Mouse (Mus musculus): Measurements from ENCODE around the gene Rev3l. TPM values are rescaled to one million over a fixed set of nuclear protein-coding genes. Genes with fewer than 3 reads are reported as not detected.
A peak's percentile ranks its signal among the peaks of the same experiment; 100 is the strongest.
"Not testable (repeated sequence)": the region's sequence is repeated elsewhere in the genome, so short reads cannot be mapped to it uniquely, and the experiment has no call there.

The Rev3l gene
- polyA plus RNA-seq, 1 experiment from 2014 or later: 23.0 TPM

GRCm38 (mm10) chr10:39842621-39843020, 110.7 kb downstream of the Rev3l start:
- ATAC-seq (ENCODE audit: low FRiP score, low read depth): no peak
- Histone ChIP-seq H3K27me3 (replicated peaks) (no peaks in the 10 kb centered on the region), H3K9me3 (no peaks in the 10 kb centered on the region), H3K4me2 (replicated peaks) (no peak overlapping the region), H3K36me3 (peaks cover 46% of the 10 kb centered on the region), H3K9ac (no peak overlapping the region), H3K4me3 (no peak overlapping the region), H3K4me1 (no peaks in the 10 kb centered on the region), H3K27ac (no peak overlapping the region)
- 90% methylated on average over 1 of the region's 1 CpGs for WGBS

- ATAC-seq (ENCODE audit: low FRiP score, low read depth): no peak
Measured at GRCm38 (mm10) chr10:39865509-39865908, 133.6 kb downstream of the Rev3l start.

GRCm38 (mm10) chr10:39888621-39889020, 156.7 kb downstream of the Rev3l start:
- Histone ChIP-seq H3K36me3 (no peaks in the 10 kb centered on the region; the same call in 1 of the 2 replicates), H3K9ac (no peak overlapping the region), H3K4me2 (replicated peaks) (no peak overlapping the region), H3K4me3 (no peak overlapping the region), H3K27ac (no peak overlapping the region), H3K4me1 (no peaks in the 10 kb centered on the region), H3K27me3 (replicated peaks) (no peaks in the 10 kb centered on the region), H3K9me3 (no peaks in the 10 kb centered on the region)
- no peak for ATAC-seq (ENCODE audit: low FRiP score, low read depth)
- WGBS: 81% methylated on average over 3 of the region's 3 CpGs

More at GRCm38 (mm10) chr10:39865509-39865908, 133.6 kb downstream of the Rev3l start:
- Histone ChIP-seq H3K36me3 (peaks cover 66% of the 10 kb centered on the region), H3K27me3 (replicated peaks) (no peaks in the 10 kb centered on the region), H3K9me3 (no peaks in the 10 kb centered on the region), H3K4me1 (no peaks in the 10 kb centered on the region), H3K4me2 (replicated peaks) (no peak overlapping the region), H3K4me3 (no peak overlapping the region), H3K9ac (no peak overlapping the region), H3K27ac (no peak overlapping the region)
- WGBS: 92% methylated on average over 2 of the region's 2 CpGs

GRCm38 (mm10) chr10:39893702-39894697, 162.1 kb downstream of the Rev3l start:
- H3K4me2 ChIP-seq (replicated peaks): no peak overlapping the region
- no peak overlapping the region for H3K4me3 ChIP-seq
- WGBS: 73% methylated on average over 11 of the region's 11 CpGs
- H3K27ac ChIP-seq: no peak overlapping the region
- H3K27me3 ChIP-seq (replicated peaks): no peaks in the 10 kb centered on the region
- no peaks in the 10 kb centered on the region; the same call in 1 of the 2 replicates for H3K36me3 ChIP-seq
- no peak overlapping the region for H3K9ac ChIP-seq
- no peaks in the 10 kb centered on the region for H3K9me3 ChIP-seq
- H3K4me1 ChIP-seq: peaks cover 6% of the 10 kb centered on the region; the same call in 1 of the 2 replicates
- no peak for ATAC-seq (ENCODE audit: low FRiP score, low read depth)

- 82% methylated on average over 5 of the region's 5 CpGs for WGBS
- Histone ChIP-seq H3K4me1 (peaks cover 12% of the 10 kb centered on the region; the same call in 1 of the 2 replicates), H3K36me3 (no peaks in the 10 kb centered on the region; the same call in 1 of the 2 replicates), H3K9me3 (no peaks in the 10 kb centered on the region), H3K4me3 (no peak overlapping the region), H3K4me2 (replicated peaks) (no peak overlapping the region), H3K27ac (no peak overlapping the region), H3K9ac (no peak overlapping the region), H3K27me3 (replicated peaks) (no peaks in the 10 kb centered on the region)
- ATAC-seq (ENCODE audit: low FRiP score, low read depth): no peak
Measured at GRCm38 (mm10) chr10:39896503-39896902, 164.6 kb downstream of the Rev3l start.

GRCm38 (mm10) chr10:39898874-39899371, 167.0 kb downstream of the Rev3l start, which contains the start of gene Mfsd4b4:
TSS of gene Mfsd4b4 (minus strand) at chr10:39899238.
- Histone ChIP-seq H3K27ac (peak within 1 kb of the TSS; percentile 62; the same call in 1 of the 2 replicates), H3K36me3 (no peaks in the 10 kb centered on the region), H3K9me3 (no peaks in the 10 kb centered on the region), H3K9ac (peak within 1 kb of the TSS; percentile 85), H3K4me3 (peak within 1 kb of the TSS; percentile 78), H3K27me3 (replicated peaks) (no peaks in the 10 kb centered on the region), H3K4me1 (peaks cover 12% of the 10 kb centered on the region; the same call in 1 of the 2 replicates), H3K4me2 (replicated peaks) (peak within 1 kb of the TSS; percentile 75)
- under 1% methylated on average over 41 of the region's 41 CpGs for WGBS
- peak; percentile 98 for ATAC-seq (ENCODE audit: low FRiP score, low read depth)

GRCm38 (mm10) chr10:39904191-39904590, 172.3 kb downstream of the Rev3l start:
- no peak overlapping the region for H3K27ac ChIP-seq
- WGBS: 76% methylated on average over 3 of the region's 3 CpGs
- no peaks in the 10 kb centered on the region for H3K9me3 ChIP-seq
- H3K4me3 ChIP-seq: no peak overlapping the region
- no peak overlapping the region for H3K9ac ChIP-seq
- H3K4me1 ChIP-seq: peaks cover 5% of the 10 kb centered on the region; the same call in 1 of the 2 replicates
- no peak for ATAC-seq (ENCODE audit: low FRiP score, low read depth)
- no peaks in the 10 kb centered on the region for H3K36me3 ChIP-seq
- no peak overlapping the region for H3K4me2 ChIP-seq (replicated peaks)
- 0 out of 2 replicates have a peak, but pooled peaks cover 3% of the 10 kb centered on the region for H3K27me3 ChIP-seq (replicated peaks)

GRCm38 (mm10) chr10:39906799-39907658, 175.1 kb downstream of the Rev3l start:
- no peak overlapping the region for H3K27ac ChIP-seq
- no peak overlapping the region for H3K9ac ChIP-seq
- ATAC-seq (ENCODE audit: low FRiP score, low read depth): no peak
- no peaks in the 10 kb centered on the region for H3K36me3 ChIP-seq
- 0 out of 2 replicates have a peak, but pooled peaks cover 3% of the 10 kb centered on the region for H3K27me3 ChIP-seq (replicated peaks)
- no peaks in the 10 kb centered on the region for H3K4me1 ChIP-seq
- no peak overlapping the region for H3K4me3 ChIP-seq
- no peak overlapping the region for H3K4me2 ChIP-seq (replicated peaks)
- WGBS: 78% methylated on average over 10 of the region's 10 CpGs
- H3K9me3 ChIP-seq: no peaks in the 10 kb centered on the region

GRCm38 (mm10) chr10:39908768-39909441, 177.0 kb downstream of the Rev3l start:
- Histone ChIP-seq H3K9me3 (no peaks in the 10 kb centered on the region), H3K4me2 (replicated peaks) (no peak overlapping the region), H3K27me3 (replicated peaks) (0 out of 2 replicates have a peak, but pooled peaks cover 3% of the 10 kb centered on the region), H3K27ac (no peak overlapping the region), H3K4me3 (no peak overlapping the region), H3K9ac (no peak overlapping the region), H3K4me1 (no peaks in the 10 kb centered on the region), H3K36me3 (no peaks in the 10 kb centered on the region)
- 64% methylated on average over 13 of the region's 13 CpGs for WGBS
- ATAC-seq (ENCODE audit: low FRiP score, low read depth): no peak

- no peaks in the 10 kb centered on the region for H3K27me3 ChIP-seq (replicated peaks)
- H3K4me3 ChIP-seq: no peak overlapping the region
- no peaks in the 10 kb centered on the region for H3K9me3 ChIP-seq
- no peaks in the 10 kb centered on the region for H3K36me3 ChIP-seq
- no peaks in the 10 kb centered on the region for H3K4me1 ChIP-seq
- no peak overlapping the region for H3K27ac ChIP-seq
- H3K9ac ChIP-seq: no peak overlapping the region
- H3K4me2 ChIP-seq (replicated peaks): no peak overlapping the region
- ATAC-seq (ENCODE audit: low FRiP score, low read depth): no peak
Measured at GRCm38 (mm10) chr10:39912616-39913015, 180.7 kb downstream of the Rev3l start.

GRCm38 (mm10) chr10:39924556-39924955, 192.6 kb downstream of the Rev3l start:
- not testable (repeated sequence) for H3K9ac ChIP-seq; H3K27ac ChIP-seq; H3K4me1 ChIP-seq; H3K9me3 ChIP-seq; ATAC-seq (ENCODE audit: low FRiP score, low read depth); H3K36me3 ChIP-seq; H3K4me2 ChIP-seq (replicated peaks); H3K4me3 ChIP-seq
- H3K27me3 ChIP-seq (replicated peaks): peaks cover 19% of the 10 kb centered on the region
- 76% methylated on average over 8 of the region's 8 CpGs for WGBS

All from neural tube, embryonic 12.5 days (tissue).